Mouse (Mus musculus): ENCODE data around the gene Cd207. TPM values are rescaled to one million over a fixed set of nuclear protein-coding genes. Genes with fewer than 3 reads are reported as not detected.

Cd207 gene
- total and polyA plus RNA-seq, 3 experiments: 0.86 to 1.6 (median 1.1) TPM

- H3K9ac ChIP-seq (ENCODE audit: low read depth, low read length): no peak overlapping the region
- DNase-seq: no peak
- no peaks in the 10 kb centered on the region for H3K36me3 ChIP-seq (ENCODE audit: control insufficient read depth, insufficient read depth, low read length)
- 7% methylated on average over 6 of the region's 6 CpGs for WGBS
- no peaks in the 10 kb centered on the region for H3K79me2 ChIP-seq (replicated peaks; ENCODE audit: control insufficient read depth, insufficient read depth, low read length)
- H3K4me3 ChIP-seq: no peak overlapping the region
- intact Hi-C loops (cut with DNase I): no loop called here
- peaks cover 38% of the 10 kb centered on the region for H3K27me3 ChIP-seq (ENCODE audit: control insufficient read depth, insufficient read depth, low read length)
- peaks cover 2% of the 10 kb centered on the region for H3K4me1 ChIP-seq (ENCODE audit: control insufficient read depth, insufficient read depth, low read length)
- H3K27ac ChIP-seq: no peak overlapping the region
- no peak for TF ChIP-seq EP300 (IDR thresholded peaks at IDR 0.05; ENCODE audit: insufficient read depth, low read depth, low read length)
- TF ChIP-seq POLR2A (IDR thresholded peaks at IDR 0.05; ENCODE audit: insufficient read depth, low read depth, low read length): no peak
- TF ChIP-seq CTCF (IDR thresholded peaks at IDR 0.05): no peak
Observed at GRCm38 (mm10) chr6:83707738-83708510, 30.3 kb upstream of the Cd207 start.

DNA sequence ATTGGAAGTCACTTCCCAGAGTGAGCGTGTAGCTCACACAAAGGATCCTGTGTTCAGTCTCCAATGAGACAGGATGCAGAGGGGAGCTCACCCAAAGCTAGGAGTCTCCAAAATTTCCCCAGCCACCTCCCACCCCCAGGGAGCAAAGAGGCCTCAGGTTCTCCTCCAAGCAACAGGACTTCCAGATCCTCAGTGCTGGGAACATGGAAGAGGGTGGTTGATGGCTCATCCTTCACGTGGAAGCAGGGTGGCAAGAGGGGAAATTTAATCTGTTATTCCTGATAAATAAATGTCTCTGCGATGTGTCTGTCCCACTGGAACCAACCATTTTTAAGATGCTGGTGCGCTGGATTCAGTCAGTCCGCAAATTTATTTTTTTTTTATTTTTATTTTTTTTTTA is 27.0 kb upstream of the Cd207 start:
- Histone ChIP-seq H3K27me3 (ENCODE audit: control insufficient read depth, insufficient read depth, low read length) (peaks cover 27% of the 10 kb centered on the region), H3K79me2 (replicated peaks; ENCODE audit: control insufficient read depth, insufficient read depth, low read length) (no peaks in the 10 kb centered on the region), H3K9ac (ENCODE audit: low read depth, low read length) (no peak overlapping the region), H3K36me3 (ENCODE audit: control insufficient read depth, insufficient read depth, low read length) (no peaks in the 10 kb centered on the region), H3K4me1 (ENCODE audit: control insufficient read depth, insufficient read depth, low read length) (no peaks in the 10 kb centered on the region), H3K4me3 (no peak overlapping the region), H3K27ac (no peak overlapping the region)
- DNase-seq: no peak
- intact Hi-C loops (cut with DNase I): no loop called here
- WGBS: 29% methylated on average over 5 of the region's 5 CpGs
- no peak for TF ChIP-seq CTCF (IDR thresholded peaks at IDR 0.05)
- TF ChIP-seq EP300 (IDR thresholded peaks at IDR 0.05; ENCODE audit: insufficient read depth, low read depth, low read length): no peak
- TF ChIP-seq POLR2A (IDR thresholded peaks at IDR 0.05; ENCODE audit: insufficient read depth, low read depth, low read length): no peak

DNA sequence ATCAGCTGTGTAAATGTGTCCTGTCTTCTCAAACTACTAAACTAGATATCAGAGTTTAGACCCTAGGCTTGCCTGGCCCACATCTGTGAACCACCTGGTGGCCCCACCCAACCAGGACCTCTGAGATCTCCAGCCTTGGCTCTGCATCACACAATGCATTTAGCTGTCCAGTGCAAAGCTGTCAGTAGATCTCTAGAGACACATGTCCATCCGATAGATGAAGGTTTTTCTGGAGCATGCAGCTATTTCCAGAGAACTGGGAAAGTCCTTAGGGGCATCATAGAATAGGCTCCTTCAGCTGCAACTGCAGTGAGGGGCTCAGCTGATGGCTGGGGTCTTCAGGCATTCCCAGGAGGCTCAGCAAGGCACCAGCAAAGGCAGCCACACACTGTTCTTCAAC is 26.6 kb upstream of the Cd207 start:
- Histone ChIP-seq H3K4me3 (no peak overlapping the region), H3K9ac (ENCODE audit: low read depth, low read length) (no peak overlapping the region), H3K36me3 (ENCODE audit: control insufficient read depth, insufficient read depth, low read length) (no peaks in the 10 kb centered on the region), H3K27me3 (ENCODE audit: control insufficient read depth, insufficient read depth, low read length) (peaks cover 23% of the 10 kb centered on the region), H3K79me2 (replicated peaks; ENCODE audit: control insufficient read depth, insufficient read depth, low read length) (no peaks in the 10 kb centered on the region), H3K4me1 (ENCODE audit: control insufficient read depth, insufficient read depth, low read length) (no peaks in the 10 kb centered on the region), H3K27ac (no peak overlapping the region)
- WGBS: 13% methylated on average over 1 of the region's 1 CpGs
- intact Hi-C loops (cut with DNase I): no loop called here
- TF ChIP-seq CTCF (IDR thresholded peaks at IDR 0.05) (no peak), POLR2A (IDR thresholded peaks at IDR 0.05; ENCODE audit: insufficient read depth, low read depth, low read length) (no peak), EP300 (IDR thresholded peaks at IDR 0.05; ENCODE audit: insufficient read depth, low read depth, low read length) (no peak)
- DNase-seq: no peak

- 5% methylated on average over 10 of the region's 10 CpGs for WGBS
- Histone ChIP-seq H3K9ac (ENCODE audit: low read depth, low read length) (no peak overlapping the region), H3K27me3 (ENCODE audit: control insufficient read depth, insufficient read depth, low read length) (peaks cover 24% of the 10 kb centered on the region), H3K36me3 (ENCODE audit: control insufficient read depth, insufficient read depth, low read length) (no peaks in the 10 kb centered on the region), H3K4me3 (no peak overlapping the region), H3K79me2 (replicated peaks; ENCODE audit: control insufficient read depth, insufficient read depth, low read length) (no peaks in the 10 kb centered on the region), H3K27ac (no peak overlapping the region), H3K4me1 (ENCODE audit: control insufficient read depth, insufficient read depth, low read length) (no peaks in the 10 kb centered on the region)
- intact Hi-C loops (cut with DNase I): no loop called here
- TF ChIP-seq CTCF (IDR thresholded peaks at IDR 0.05): no peak
- TF ChIP-seq EP300 (IDR thresholded peaks at IDR 0.05; ENCODE audit: insufficient read depth, low read depth, low read length): no peak
- DNase-seq: no peak
Observed at GRCm38 (mm10) chr6:83703722-83704078, 26.0 kb upstream of the Cd207 start.

DNA sequence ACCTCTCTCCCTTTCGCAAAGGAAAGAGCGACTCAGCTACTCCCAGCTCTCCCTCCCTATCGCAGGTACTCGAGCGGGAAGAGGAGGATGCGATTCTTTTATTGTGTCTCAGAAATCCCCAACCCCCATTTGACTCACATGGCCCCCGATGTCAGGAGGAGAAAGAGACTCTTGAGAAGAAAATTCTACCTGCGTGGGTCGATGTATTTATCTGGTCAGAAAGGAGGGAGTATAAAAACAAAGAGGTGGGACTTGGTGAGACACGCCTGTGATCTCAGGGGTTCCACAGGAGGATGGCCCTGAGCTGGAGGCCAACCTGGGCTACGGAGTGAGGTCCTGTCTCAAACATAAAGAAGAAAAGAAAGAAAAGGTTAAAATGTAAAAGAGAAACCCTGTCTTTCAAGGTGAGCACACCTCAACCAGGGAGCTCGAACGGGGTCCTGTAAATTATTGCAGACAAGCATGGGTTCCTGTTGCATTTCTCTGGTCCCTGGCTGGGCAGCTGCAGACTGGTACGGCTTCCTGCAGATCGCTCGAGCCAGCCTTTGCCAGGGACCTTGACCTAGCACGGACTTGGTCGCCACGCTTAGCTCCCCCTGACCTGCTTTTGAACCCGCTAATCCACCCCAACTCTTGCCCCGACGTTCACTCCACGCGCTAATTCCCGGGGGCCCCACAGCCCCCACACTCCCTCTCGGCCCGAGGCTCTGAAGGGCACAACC is 25.5 kb upstream of the Cd207 start:
- no peak overlapping the region for H3K27ac ChIP-seq
- H3K27me3 ChIP-seq (ENCODE audit: control insufficient read depth, insufficient read depth, low read length): peaks cover 27% of the 10 kb centered on the region
- H3K4me1 ChIP-seq (ENCODE audit: control insufficient read depth, insufficient read depth, low read length): no peaks in the 10 kb centered on the region
- H3K36me3 ChIP-seq (ENCODE audit: control insufficient read depth, insufficient read depth, low read length): no peaks in the 10 kb centered on the region
- TF ChIP-seq CTCF (IDR thresholded peaks at IDR 0.05) (no peak), EP300 (IDR thresholded peaks at IDR 0.05; ENCODE audit: insufficient read depth, low read depth, low read length) (no peak), POLR2A (IDR thresholded peaks at IDR 0.05; ENCODE audit: insufficient read depth, low read depth, low read length) (no peak)
- H3K79me2 ChIP-seq (replicated peaks; ENCODE audit: control insufficient read depth, insufficient read depth, low read length): no peaks in the 10 kb centered on the region
- WGBS: 4% methylated on average over 27 of the region's 27 CpGs
- no peak overlapping the region for H3K9ac ChIP-seq (ENCODE audit: low read depth, low read length)
- H3K4me3 ChIP-seq: no peak overlapping the region
- DNase-seq: no peak
- intact Hi-C loops (cut with DNase I): no loop called here

Measured in heart, adult 2 months (tissue).